Mouse (Mus musculus): ENCODE measurements around the gene Srrd.

Srrd gene

DNA sequence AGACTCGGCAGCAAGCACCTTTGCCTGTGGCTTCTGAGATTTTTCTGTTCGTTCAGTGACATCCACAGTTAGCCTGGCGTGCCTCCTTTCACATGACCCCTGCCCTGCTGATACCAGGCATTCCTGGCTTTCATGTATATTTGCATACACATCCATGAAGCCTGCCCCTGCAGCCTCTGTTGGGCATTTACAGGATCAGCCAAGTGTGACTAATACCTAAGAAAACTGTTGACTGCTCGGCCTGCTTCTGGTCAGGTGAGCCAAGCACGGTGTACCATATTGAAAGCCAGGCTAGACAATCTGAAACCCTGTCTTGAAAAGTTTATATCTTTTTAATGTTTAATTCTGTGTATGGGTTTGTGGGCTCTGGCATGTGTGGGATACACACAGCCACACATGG lies 26.4 kb downstream of the Srrd start:
- DNase-seq: no peak

- no peak for DNase-seq
These were observed 29.5 kb downstream of the Srrd start for GRCm38 (mm10) chr5:112313222-112313885.

DNA sequence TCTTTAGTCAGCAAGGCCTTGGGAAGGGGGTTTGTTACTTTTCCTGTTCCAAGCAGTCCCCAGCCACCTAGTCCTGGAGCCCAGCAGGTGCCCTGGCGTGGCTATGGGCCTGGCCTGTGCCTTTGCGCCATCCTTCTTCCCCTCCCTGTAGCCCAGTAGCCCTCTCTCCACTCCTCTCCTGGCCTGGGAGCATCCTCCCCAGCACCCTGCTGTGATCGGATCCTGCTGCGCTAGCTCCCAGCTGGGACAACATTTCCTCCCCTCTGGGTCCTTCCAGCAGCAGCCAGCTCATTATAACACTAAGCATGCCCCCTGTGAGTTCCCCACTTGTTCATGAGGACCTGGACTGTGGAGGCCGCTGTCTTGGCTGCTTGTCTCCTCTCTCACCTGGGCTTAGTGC lies 37.0 kb downstream of the Srrd start:
- no peak for DNase-seq

GRCm38 (mm10) chr5:112302310-112302709 lies 40.5 kb downstream of the Srrd start:
- DNase-seq: no peak

- DNase-seq: no peak
These were observed 41.1 kb downstream of the Srrd start for GRCm38 (mm10) chr5:112301694-112302093.

GRCm38 (mm10) chr5:112300721-112301308 lies 42.0 kb downstream of the Srrd start:
- DNase-seq: no peak

- DNase-seq: no peak
These were observed 42.7 kb downstream of the Srrd start for GRCm38 (mm10) chr5:112300112-112300511.

GRCm38 (mm10) chr5:112299399-112299798 lies 43.4 kb downstream of the Srrd start:
- no peak for DNase-seq

GRCm38 (mm10) chr5:112298226-112298988 lies 44.4 kb downstream of the Srrd start:
- peak; percentile 62 for DNase-seq

- DNase-seq: no peak
These were observed 45.6 kb downstream of the Srrd start for GRCm38 (mm10) chr5:112297257-112297656.

- DNase-seq: no peak
These were observed 46.2 kb downstream of the Srrd start for GRCm38 (mm10) chr5:112296404-112297181.

DNA sequence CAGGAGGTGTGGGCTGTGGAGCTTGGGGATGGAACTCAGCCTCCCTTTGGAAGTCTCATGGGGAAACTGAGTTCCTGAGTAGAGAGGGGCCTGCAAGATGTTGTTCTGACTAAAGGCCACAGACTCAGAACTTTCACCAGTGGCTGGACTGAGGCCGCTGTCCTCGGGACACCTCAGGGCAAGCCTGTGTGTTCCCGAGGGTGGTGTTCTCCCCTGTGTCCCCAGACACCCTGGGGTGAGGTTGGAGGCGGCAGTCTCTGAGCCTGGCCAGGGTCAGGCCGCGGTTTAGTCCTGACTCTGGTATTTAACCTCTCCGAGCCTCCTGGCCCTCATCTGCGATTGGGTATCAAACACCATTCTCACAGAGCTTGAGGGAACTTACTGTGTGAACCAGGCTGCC lies 47.3 kb downstream of the Srrd start:
- no peak for DNase-seq

DNA sequence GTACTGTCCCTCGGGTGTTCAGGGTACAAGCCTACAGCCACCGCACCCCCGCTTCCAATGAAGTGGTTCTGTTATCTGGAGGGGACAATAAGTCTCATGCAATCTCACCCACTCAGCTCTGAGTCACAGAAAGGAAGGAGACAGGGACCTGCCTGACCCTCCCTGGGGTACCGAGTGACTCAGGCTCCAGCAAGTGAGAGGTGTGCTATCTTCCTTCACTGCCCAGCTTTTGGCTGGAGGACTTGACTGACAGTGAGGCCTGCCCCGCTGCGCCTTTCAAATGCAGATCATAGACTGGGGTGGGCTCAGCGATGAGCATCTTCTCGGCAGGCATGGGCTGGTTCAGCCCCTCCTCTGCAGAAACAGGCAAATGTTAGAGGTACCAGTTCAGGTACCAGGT lies 47.7 kb downstream of the Srrd start:
- no peak for DNase-seq

DNA sequence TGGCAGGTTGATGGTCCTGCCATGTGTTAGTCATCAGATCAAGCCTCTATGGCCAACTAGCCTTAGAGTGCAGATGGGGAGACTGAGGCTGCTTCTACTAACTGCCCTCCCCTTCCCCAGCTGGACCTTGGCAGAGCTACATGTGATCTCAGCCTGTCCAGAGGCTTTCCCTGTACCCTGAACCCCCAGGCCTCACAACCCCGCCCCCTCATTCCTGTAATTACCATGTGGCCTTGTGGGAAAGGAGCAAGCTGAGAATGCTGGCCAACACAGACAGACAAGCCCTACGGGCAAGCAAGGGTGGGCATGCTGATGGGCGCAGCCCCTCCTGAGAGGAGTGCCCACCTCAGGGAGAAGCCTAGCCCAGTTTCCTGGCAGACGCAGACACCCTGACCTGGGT lies 48.1 kb downstream of the Srrd start:
- no peak for DNase-seq

- DNase-seq: no peak
These were observed 49.0 kb downstream of the Srrd start for GRCm38 (mm10) chr5:112293800-112294199.

- DNase-seq: no peak
These were observed 50.4 kb downstream of the Srrd start for GRCm38 (mm10) chr5:112292343-112292980.

DNA sequence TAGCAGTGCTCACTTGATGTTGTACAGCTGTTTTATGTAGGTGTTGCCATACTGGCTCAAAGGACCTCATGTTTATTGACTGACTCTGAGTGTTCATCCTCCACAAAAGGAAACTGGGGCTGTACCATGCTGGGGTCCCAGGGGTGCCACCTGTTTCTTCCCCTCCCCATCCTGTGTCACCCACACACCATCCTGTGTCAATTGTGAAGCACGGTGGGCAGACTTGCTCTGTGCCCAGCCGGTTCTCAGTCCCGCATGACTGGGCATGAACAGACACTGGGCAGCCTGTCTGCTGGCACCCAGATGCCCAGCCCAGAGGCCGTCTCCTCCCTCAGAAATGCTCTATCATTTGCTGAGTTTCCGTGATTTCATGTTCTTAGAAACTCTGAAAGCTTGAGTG lies 51.0 kb downstream of the Srrd start:
- no peak for DNase-seq

GRCm38 (mm10) chr5:112290536-112290880 lies 52.3 kb downstream of the Srrd start:
- no peak for DNase-seq

DNA sequence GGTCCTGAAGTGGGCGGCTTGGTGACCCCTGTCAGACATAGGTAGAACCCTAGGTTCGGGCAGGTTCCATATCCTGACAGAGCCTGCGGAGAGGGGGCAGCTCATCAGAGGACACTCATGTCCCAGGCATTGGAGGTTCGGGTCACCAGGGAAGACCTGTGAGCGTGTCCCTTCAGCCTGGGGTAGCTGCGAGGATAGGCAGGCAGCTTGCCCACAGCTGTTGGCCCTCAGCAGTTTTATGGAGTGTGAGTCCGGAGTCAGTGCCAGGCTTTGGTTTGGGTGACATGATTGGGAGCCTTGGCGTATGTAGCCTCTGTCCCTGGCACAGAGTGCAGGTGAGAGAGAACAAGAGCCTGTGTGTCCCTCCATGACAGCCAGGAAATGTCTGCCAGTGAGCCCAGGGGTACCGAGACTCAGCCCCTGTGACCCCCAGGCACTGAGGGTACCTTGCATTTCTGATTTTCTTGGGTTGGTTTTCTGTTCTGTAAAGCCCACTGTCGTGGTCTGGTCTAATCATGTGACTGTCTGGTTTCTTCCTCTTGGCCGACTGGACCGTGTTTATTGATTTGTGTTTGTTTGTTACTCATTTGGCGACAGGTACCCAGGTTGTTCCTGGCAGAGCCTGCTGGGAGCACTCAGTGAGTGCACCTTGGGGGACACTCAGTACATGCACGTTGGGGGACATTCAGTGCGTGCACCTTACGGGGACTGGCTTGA lies 52.9 kb downstream of the Srrd start:
- peak; percentile 62 for DNase-seq

- peak; percentile 57 for DNase-seq
These were observed 53.6 kb downstream of the Srrd start for GRCm38 (mm10) chr5:112289236-112289635.

DNA sequence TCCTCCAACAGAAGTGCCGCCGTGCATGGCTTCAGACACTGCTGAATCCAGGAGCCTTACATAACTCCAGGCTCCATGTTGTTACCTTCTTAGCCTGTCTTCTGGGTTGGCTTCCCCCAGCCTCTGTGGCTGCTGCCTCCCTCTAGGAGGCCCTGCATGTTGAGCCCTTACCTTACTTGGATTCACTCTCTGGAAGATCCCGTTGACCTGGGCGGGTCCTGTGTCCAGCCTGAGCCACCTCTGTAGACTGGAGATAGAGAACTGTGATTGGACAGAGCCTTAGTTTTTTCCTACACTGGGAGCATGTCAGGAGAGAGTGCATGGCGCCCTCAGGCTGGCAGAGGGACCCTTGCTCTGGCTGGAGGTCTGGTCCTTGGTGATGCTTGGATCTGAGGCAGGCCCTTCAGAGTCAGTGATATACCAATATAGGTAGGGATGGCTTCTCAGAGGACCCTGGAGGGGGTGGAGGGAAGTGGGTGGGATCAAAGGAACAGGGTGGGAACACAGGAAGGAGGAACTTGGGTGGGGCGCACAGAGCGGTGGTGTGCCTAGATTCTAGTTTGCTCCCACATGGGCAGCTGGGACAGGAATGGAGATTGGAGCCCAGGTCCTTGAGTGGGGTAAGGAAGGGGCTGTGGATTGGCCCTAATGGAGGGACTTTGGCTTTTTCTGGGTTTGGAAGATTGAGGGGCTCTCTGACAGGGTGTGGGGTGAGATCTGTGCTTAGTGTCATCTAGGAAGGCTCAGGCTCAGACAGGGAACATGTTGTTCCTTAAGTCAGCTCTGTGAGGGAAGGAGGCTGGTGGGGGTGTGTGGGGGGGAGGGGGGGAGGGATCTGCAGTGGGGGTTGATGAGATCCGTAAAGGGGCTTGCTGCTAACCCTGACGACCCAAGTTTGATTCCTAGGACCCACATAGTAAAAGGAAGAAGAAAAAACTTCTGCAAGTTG lies 54.4 kb downstream of the Srrd start:
- peak; percentile 73 for DNase-seq

Data from lung, postnatal 10 days (tissue).